Mouse (Mus musculus): Measurements from ENCODE around the gene Ccdc185.

DNA sequence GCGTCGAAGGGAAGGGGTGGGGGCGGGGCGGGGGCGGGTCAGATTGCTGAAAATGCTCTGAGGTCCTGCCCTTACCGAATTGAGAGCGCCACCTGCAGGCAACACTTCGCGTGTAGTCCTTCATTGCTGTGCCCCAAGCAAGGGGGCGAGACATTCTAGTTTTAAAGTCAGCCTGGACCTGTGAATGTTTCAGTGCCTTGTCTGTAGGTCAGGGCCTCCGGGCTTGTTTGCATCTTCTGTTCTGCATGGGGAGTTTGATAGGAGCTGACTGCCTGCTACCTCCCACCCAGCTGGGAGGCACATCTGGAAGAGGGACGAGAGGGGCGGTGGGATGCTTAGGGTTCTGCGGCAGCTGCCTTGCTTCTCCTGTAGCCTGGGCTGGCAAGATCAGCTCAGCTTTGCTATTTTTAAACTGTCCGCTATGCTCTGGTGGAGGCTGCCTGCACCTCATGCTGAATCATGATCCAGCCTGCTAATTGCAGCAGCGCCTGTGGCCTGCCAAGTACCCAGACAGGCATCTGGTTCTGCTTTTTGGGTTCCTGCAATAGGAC is 43.6 kb upstream of the Ccdc185 start:
- TF ChIP-seq CTCF (IDR thresholded peaks at IDR 0.05; ENCODE audit: insufficient read depth, low read depth, low read length) (no peak), POLR2A (IDR thresholded peaks at IDR 0.05; ENCODE audit: insufficient read depth, low read depth, low read length) (no peak)

All from olfactory bulb, adult 2 months (tissue).